Mouse (Mus musculus): ENCODE data around the gene Hsph1.

DNA sequence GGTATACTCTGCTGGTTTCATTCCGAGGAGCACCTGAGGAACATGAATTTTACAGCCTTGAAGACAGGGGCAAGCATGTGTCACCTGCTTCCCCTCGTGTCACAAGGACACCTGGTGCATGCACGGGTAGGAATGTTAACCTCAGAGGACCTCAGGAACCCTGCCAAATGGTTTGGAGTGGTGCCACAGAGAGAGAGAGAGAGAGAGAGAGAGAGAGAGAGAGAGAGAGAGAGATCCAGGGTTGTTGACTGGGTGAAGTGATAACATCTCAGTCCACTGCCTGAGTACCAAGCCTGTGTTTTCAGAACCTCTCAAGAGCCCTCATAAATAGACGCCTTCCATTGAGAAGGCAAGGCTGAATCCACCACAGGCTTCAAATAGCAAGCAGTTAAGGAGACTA is 12.0 kb upstream of the Hsph1 start:
- TF ChIP-seq CTCF (IDR thresholded peaks at IDR 0.05; ENCODE audit: borderline replicate concordance, insufficient read depth, low read depth, low read length) (no peak), POLR2A (IDR thresholded peaks at IDR 0.05; ENCODE audit: borderline replicate concordance, insufficient read depth, low read length) (no peak)
